Comparison of ENCODE assay signal across 8 mouse cellular contexts in genomic region chr3:144506213-144506612, GRCm38 (mm10).
DNase-seq lines count a peak whose midpoint lies in the region; ATAC-seq and TF ChIP-seq lines count a peak whose summit lies in the region.

No protein-coding gene starts in this region.

- DNase-seq in gastrocnemius, adult 18-20 months (ENCODE audit: low spot score), result peak; percentile 72
- DNase-seq in gastrocnemius, postnatal 4 days (ENCODE audit: low spot score in 2 of 2), result no peak
- DNase-seq in Muller cell, postnatal 12 days (ENCODE audit: inconsistent ontology term), result peak; percentile 93
- peak; percentile 20 to 27 for DNase-seq in gastrocnemius, postnatal 36 days
- DNase-seq in limb, embryonic 14.5 days (ENCODE audit: low spot score), result peak; percentile 54
- DNase-seq in right cerebral cortex, postnatal 4 days, result no peak
- no peak for DNase-seq in testis, postnatal 14 days (ENCODE audit: low spot score)
- no peak for DNase-seq in cerebellum, postnatal 14 days

- H3K27me3 ChIP-seq in limb, embryonic 14.5 days (ENCODE audit: control insufficient read depth, insufficient read depth, low read length), result no peaks in the 10 kb centered on the region

- intact Hi-C loops in gastrocnemius, postnatal 36 days (cut with DNase I), result no loop called here

- no peaks in the 10 kb centered on the region for H3K36me3 ChIP-seq in limb, embryonic 14.5 days (ENCODE audit: control insufficient read depth, insufficient read depth, low read length)

- no peak overlapping the region for H3K4me3 ChIP-seq in limb, embryonic 14.5 days (replicated peaks; ENCODE audit: low read length)

- WGBS in limb, embryonic 14.5 days, result 22% methylated on average over 3 of the region's 3 CpGs

- no peak overlapping the region for H3K4me2 ChIP-seq in limb, embryonic 14.5 days (replicated peaks; ENCODE audit: low read depth, low read length, severe bottlenecking)

- H3K4me1 ChIP-seq in limb, embryonic 14.5 days (ENCODE audit: control insufficient read depth, insufficient read depth, low read length), result no peaks in the 10 kb centered on the region; the same call in 1 of the 2 replicates

- H3K9me3 ChIP-seq in limb, embryonic 14.5 days (ENCODE audit: control insufficient read depth, low read length), result no peaks in the 10 kb centered on the region

- peak; percentile 77 for ATAC-seq in limb, embryonic 14.5 days (ENCODE audit: low FRiP score, low read depth)

- H3K9ac ChIP-seq in limb, embryonic 14.5 days (ENCODE audit: low read depth, low read length, severe bottlenecking), result no peak overlapping the region

- no peak for TF ChIP-seq POLR2A in limb, embryonic 14.5 days (IDR thresholded peaks at IDR 0.05; ENCODE audit: borderline replicate concordance, extremely low read depth, insufficient read depth, insufficient read length)

- H3K27ac ChIP-seq in limb, embryonic 14.5 days (replicated peaks; ENCODE audit: low read depth, low read length), result no peak overlapping the region

Comparison
In these comparisons a context has a peak if more than half of its experiments do, and no peak if none do; other contexts are left out.
1. DNase-seq: peak in gastrocnemius, adult 18-20 months (single experiment), Muller cell, postnatal 12 days (single experiment), gastrocnemius, postnatal 36 days (2 of 2) and limb, embryonic 14.5 days (single experiment); none in gastrocnemius, postnatal 4 days (0 of 2), right cerebral cortex, postnatal 4 days (single experiment), testis, postnatal 14 days (single experiment) and cerebellum, postnatal 14 days (0 of 2).